Mouse (Mus musculus): ENCODE measurements around the gene Igsf9. TPM values are rescaled to one million over a fixed set of nuclear protein-coding genes. Genes with fewer than 3 reads are reported as not detected.

Igsf9 gene
- total RNA-seq, 1 experiment from 2014 or later = 4.3 TPM

DNA sequence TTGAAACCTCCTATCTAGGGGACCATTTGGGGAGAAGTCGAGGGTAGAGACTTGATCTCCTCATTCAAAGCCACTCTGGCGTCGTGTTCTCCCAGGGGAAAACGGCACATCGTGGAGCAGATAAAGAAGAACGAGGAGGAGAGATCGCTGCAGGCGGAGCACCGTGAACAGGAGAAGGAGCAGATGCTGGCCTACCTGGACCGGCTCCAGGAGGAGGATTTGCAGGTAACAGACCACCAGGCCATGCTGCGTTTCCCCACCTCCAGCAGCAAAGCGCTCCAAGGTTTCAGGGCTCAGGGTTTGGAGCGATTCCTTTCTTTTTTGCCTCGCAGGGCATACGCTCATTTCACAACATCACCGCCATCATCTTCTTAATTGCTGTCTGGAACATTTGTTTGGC is 53.5 kb downstream of the Igsf9 start:
- ATAC-seq (ENCODE audit: extremely low read depth, insufficient number of reproducible peaks, low FRiP score, poor library complexity, severe bottlenecking) = no peak

DNA sequence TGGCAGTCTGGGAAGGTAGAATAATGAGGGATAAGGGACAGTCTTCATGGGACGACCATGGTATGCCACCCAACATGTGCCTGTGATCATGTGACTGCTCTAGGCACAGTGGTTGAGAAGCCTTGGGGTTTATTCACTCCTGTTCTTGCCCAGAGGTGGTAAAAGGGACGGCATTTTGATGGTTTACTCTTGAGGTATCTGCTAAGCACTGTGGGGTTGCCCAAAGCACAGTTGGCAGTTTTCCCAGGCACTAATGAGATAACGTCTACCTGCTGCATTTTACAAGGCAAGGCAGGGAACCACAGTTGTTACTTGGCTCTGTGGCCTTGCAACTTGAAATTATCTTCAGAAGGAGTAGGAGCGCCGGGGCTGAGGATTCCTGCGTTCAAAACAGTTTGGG is 58.2 kb downstream of the Igsf9 start:
- no peak for ATAC-seq (ENCODE audit: extremely low read depth, insufficient number of reproducible peaks, low FRiP score, poor library complexity, severe bottlenecking)

DNA sequence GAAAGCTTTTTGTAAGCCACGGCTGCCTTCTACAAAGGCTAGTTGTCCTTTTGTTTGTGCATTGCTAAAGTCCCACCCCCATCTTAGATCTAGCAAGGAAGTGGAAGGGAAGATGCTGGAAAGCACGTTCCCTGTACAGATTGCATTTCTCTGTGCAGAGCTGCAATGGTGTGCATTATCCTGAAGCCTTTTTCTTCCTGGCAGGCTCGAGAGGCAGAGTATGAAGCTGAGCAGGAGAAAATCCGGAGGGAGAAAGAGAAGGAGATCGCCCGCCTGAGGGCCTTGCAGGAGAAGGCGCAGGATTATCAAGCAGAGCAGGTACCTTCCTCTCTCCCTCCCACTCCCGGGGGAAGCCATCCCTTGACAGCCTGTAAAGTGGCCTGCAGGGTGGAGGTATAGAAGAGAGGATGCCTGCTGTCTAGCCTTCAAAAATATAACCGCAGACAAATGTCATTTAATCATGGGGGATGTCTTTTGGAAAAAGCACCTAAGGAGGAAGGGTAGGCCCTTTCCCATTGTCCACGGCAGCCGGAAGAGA is 58.8 kb downstream of the Igsf9 start:
- no peak for ATAC-seq (ENCODE audit: extremely low read depth, insufficient number of reproducible peaks, low FRiP score, poor library complexity, severe bottlenecking)

DNA sequence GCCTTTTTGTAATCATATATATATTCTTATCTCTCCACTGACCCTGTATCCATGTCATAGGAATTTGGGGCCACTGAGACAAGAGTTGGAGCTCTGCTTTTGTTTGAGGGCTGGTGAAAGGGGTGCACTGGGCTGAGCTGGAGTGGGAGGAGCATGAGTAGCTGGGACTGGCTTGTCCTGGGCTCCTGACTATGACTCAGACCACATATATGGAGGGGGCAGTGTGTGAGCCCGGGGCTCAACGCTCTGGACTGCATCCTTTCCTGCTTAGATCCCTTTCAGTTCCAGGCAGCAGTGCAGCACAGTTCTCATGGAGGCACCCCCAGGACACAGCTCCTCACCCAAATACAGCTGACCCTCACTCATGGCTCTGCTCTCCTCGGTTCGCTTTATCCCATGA is 64.5 kb downstream of the Igsf9 start:
- no peak for ATAC-seq (ENCODE audit: extremely low read depth, insufficient number of reproducible peaks, low FRiP score, poor library complexity, severe bottlenecking)

Other genes with a start within 250 kb of the Igsf9 start
- gene Atp1a4, start 223.4 kb upstream of the Igsf9 start, total RNA-seq (2017) = not detected in 2 replicates
- gene Igsf8, start 220.1 kb upstream of the Igsf9 start, total RNA-seq (2017) = 9.0 and 10.1 TPM in 2 replicates
- not detected in 2 replicates for gene Atp1a2, start 183.7 kb upstream of the Igsf9 start, total RNA-seq (2017)
- not detected in 2 replicates for gene Kcnj9, start 152.5 kb upstream of the Igsf9 start, total RNA-seq (2017)
- gene Kcnj10, start 140.6 kb upstream of the Igsf9 start, total RNA-seq (2017) = not detected in 2 replicates
- 25.0 and 27.8 TPM in 2 replicates for gene Pigm, start 105.2 kb upstream of the Igsf9 start, total RNA-seq (2017)
- 2.9 and 4.1 TPM in 2 replicates for gene Slamf9, start 6.4 kb upstream of the Igsf9 start, total RNA-seq (2017)
- gene Tagln2, start 18.3 kb downstream of the Igsf9 start, total RNA-seq (2017) = 181 and 198 TPM in 2 replicates
- 3.9 and 4.4 TPM in 2 replicates for gene Cfap45, start 39.0 kb downstream of the Igsf9 start, total RNA-seq (2017)
- not detected in 2 replicates for gene Vsig8, start 74.2 kb downstream of the Igsf9 start, total RNA-seq (2017)
- gene Slamf8, start 108.8 kb downstream of the Igsf9 start, total RNA-seq (2017) = 1.9 and 2.3 TPM in 2 replicates
- gene Fcrl6, start 120.8 kb downstream of the Igsf9 start, total RNA-seq (2017) = 0.35 TPM in 1 of 2 replicates, not detected in the other
- 0.37 TPM in 1 of 2 replicates, not detected in the other for gene Dusp23, start 151.2 kb downstream of the Igsf9 start, total RNA-seq (2017)
- gene Crp, start 216.3 kb downstream of the Igsf9 start, total RNA-seq (2017) = not detected in 2 replicates

All from neutrophil, adult 5-6 weeks (primary cell).